In the genomic region with DNA sequence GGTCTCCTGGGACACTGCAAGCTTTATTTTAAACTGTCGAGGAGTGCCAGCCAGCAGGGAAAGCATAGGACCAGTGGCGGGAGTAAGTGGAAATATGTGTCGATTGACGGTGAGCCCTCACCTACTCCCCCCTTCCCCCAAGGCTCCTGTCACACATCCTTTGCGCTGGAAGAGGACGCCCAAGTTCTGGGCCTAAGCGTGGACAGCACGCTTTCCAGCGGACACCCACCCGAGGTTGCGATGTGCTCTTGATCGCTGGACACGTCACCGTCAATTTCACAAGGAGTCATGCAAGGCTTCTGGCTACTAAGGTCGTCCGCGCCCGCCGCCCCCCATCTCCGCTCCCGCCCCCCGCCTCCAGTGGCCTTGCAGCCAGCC, we compare ENCODE assay signal across 8 mouse cellular contexts. TPM values are rescaled to one million over a fixed set of nuclear protein-coding genes. Genes with fewer than 3 reads are reported as not detected.
DNase-seq lines count a peak whose midpoint lies in the region; ATAC-seq and TF ChIP-seq lines count a peak whose summit lies in the region.

No protein-coding gene starts in this region.

- no peaks in the 10 kb centered on the region for H3K36me3 ChIP-seq in lung, embryonic 14.5 days (ENCODE audit: insufficient read depth)
- peaks cover 3% of the 10 kb centered on the region; the same call in 1 of the 2 replicates for H3K36me3 ChIP-seq in forebrain, embryonic 15.5 days
- H3K36me3 ChIP-seq in limb, embryonic 12.5 days: no peaks in the 10 kb centered on the region
- H3K36me3 ChIP-seq in small intestine, adult 2 months (ENCODE audit: control insufficient read depth, insufficient read depth, low read length): no peaks in the 10 kb centered on the region

- peak overlapping the region; percentile 54 for H3K9ac ChIP-seq in lung, embryonic 14.5 days
- H3K9ac ChIP-seq in forebrain, embryonic 15.5 days (replicated peaks): peak overlapping the region; percentile 98
- peak overlapping the region; percentile 89 for H3K9ac ChIP-seq in limb, embryonic 12.5 days (replicated peaks)

- no peak for TF ChIP-seq CTCF in lung, embryonic 14.5 days (IDR thresholded peaks at IDR 0.05; ENCODE audit: low read depth)
- no peak for TF ChIP-seq CTCF in small intestine, adult 2 months (IDR thresholded peaks at IDR 0.05; ENCODE audit: extremely low read depth, insufficient read length, insufficient replicate concordance, low read depth, low read length)

- no peak overlapping the region; the same call in 1 of the 2 replicates for H3K27ac ChIP-seq in lung, embryonic 14.5 days (ENCODE audit: low read depth)
- H3K27ac ChIP-seq in forebrain, embryonic 15.5 days (replicated peaks): peak overlapping the region; percentile 100
- H3K27ac ChIP-seq in limb, embryonic 12.5 days: no peak overlapping the region
- no peak overlapping the region for H3K27ac ChIP-seq in small intestine, adult 2 months (ENCODE audit: insufficient read depth, low read depth, low read length)

- no peak for DNase-seq in lung, embryonic 14.5 days
- DNase-seq in lung, postnatal 25 days (ENCODE audit: low spot score): no peak
- no peak for DNase-seq in T-cell, adult 2 months (ENCODE audit: low spot score)
- DNase-seq in cerebellum, postnatal 25 days: no peak
- no peak for DNase-seq in right cerebral cortex, adult 18-20 months

- peaks cover 58% of the 10 kb centered on the region for H3K27me3 ChIP-seq in lung, embryonic 14.5 days (ENCODE audit: insufficient read depth, low read length)
- no peaks in the 10 kb centered on the region; the same call in 1 of the 2 replicates for H3K27me3 ChIP-seq in forebrain, embryonic 15.5 days
- peaks cover 44% of the 10 kb centered on the region for H3K27me3 ChIP-seq in limb, embryonic 12.5 days
- H3K27me3 ChIP-seq in small intestine, adult 2 months (ENCODE audit: control insufficient read depth, insufficient read depth, low read length): peaks cover 48% of the 10 kb centered on the region

- peak overlapping the region; percentile 54 for H3K4me3 ChIP-seq in lung, embryonic 14.5 days (ENCODE audit: low read depth, low read length)
- H3K4me3 ChIP-seq in forebrain, embryonic 15.5 days: peak overlapping the region; percentile 94
- H3K4me3 ChIP-seq in limb, embryonic 12.5 days (replicated peaks): peak overlapping the region; percentile 71
- peak overlapping the region; percentile 58 for H3K4me3 ChIP-seq in small intestine, adult 2 months (ENCODE audit: low read depth, low read length)

- no peak for TF ChIP-seq POLR2A in small intestine, adult 2 months (IDR thresholded peaks at IDR 0.05; ENCODE audit: low read depth, low read length)

- no peaks in the 10 kb centered on the region for H3K4me1 ChIP-seq in lung, embryonic 14.5 days (ENCODE audit: insufficient read depth)
- peaks cover 31% of the 10 kb centered on the region for H3K4me1 ChIP-seq in forebrain, embryonic 15.5 days
- peaks cover 37% of the 10 kb centered on the region for H3K4me1 ChIP-seq in limb, embryonic 12.5 days (replicated peaks)
- H3K4me1 ChIP-seq in small intestine, adult 2 months (ENCODE audit: control insufficient read depth, insufficient read depth, insufficient read length, low read length): peaks cover 5% of the 10 kb centered on the region

- peak overlapping the region; percentile 93 for H3K4me2 ChIP-seq in lung, embryonic 14.5 days
- peak overlapping the region; percentile 70 for H3K4me2 ChIP-seq in forebrain, embryonic 15.5 days (replicated peaks)
- H3K4me2 ChIP-seq in limb, embryonic 12.5 days: peak overlapping the region; percentile 78

- ATAC-seq in lung, embryonic 14.5 days (ENCODE audit: insufficient read depth): peak; percentile 18; the same call in 1 of the 2 replicates
- peak; percentile 17 for ATAC-seq in forebrain, embryonic 15.5 days (replicated peaks)
- ATAC-seq in limb, embryonic 12.5 days (ENCODE audit: insufficient number of reproducible peaks, insufficient read depth, low FRiP score, low TSS enrichment, low read depth): 0 out of 2 replicates have a peak, but pooled peaks have one; percentile 27

- under 1% methylated on average over 22 of the region's 22 CpGs for WGBS in lung, embryonic 14.5 days
- 2% methylated on average over 22 of the region's 22 CpGs for WGBS in forebrain, embryonic 15.5 days
- under 1% methylated on average over 22 of the region's 22 CpGs for WGBS in limb, embryonic 12.5 days
- WGBS in small intestine, adult 2 months: 5% methylated on average over 22 of the region's 22 CpGs

- no peaks in the 10 kb centered on the region for H3K9me3 ChIP-seq in lung, embryonic 14.5 days (ENCODE audit: low read depth, low read length)
- no peaks in the 10 kb centered on the region for H3K9me3 ChIP-seq in forebrain, embryonic 15.5 days
- H3K9me3 ChIP-seq in limb, embryonic 12.5 days: no peaks in the 10 kb centered on the region

RNA-seq across cellular contexts. Expression of gene Arhgef7, which starts 0.3 kb away (rescaled TPM):
- polyA plus RNA-seq in lung, embryonic 14.5 days (2014; fragmentation: Nextera tagmentation; extraction: Ambion mirVana): 39.0 and 41.6 TPM in 2 replicates
- polyA plus RNA-seq in forebrain, embryonic 15.5 days (2015; fragmentation: Nextera tagmentation; extraction: Ambion mirVana): 77.1 and 86.4 TPM in 2 replicates
- 53.0 and 53.8 TPM in 2 replicates for polyA plus RNA-seq in limb, embryonic 12.5 days (2016; fragmentation: Nextera tagmentation; extraction: Ambion mirVana)
- polyA plus RNA-seq in small intestine, adult 2 months (2012; rRNA removed): 14.8 and 27.4 TPM in 2 replicates

RNA-seq across cellular contexts. Expression of gene 1700016D06Rik, which starts 26.4 kb away (rescaled TPM):
- not detected in 2 replicates for polyA plus RNA-seq in lung, embryonic 14.5 days (2014; fragmentation: Nextera tagmentation; extraction: Ambion mirVana)
- 0.25 and 0.56 TPM in 2 replicates for polyA plus RNA-seq in forebrain, embryonic 15.5 days (2015; fragmentation: Nextera tagmentation; extraction: Ambion mirVana)
- polyA plus RNA-seq in limb, embryonic 12.5 days (2016; fragmentation: Nextera tagmentation; extraction: Ambion mirVana): not detected in 2 replicates
- not detected in 2 replicates for polyA plus RNA-seq in small intestine, adult 2 months (2012; rRNA removed)
